Mouse (Mus musculus) liver, adult 2 months (tissue): ENCODE data around the gene Trub2.
A peak's percentile ranks its signal among the peaks of the same experiment; 100 is the strongest.

Experiments used
- CTCF ChIP-seq: fragments of 200-500 bp; IDR thresholded peaks from 2 replicates; pipeline ENCODE4 v1.5.1; 2011; ENCODE audit warnings: low read depth, low read length, control low read depth
- POLR2A ChIP-seq: fragments of 200-500 bp; IDR thresholded peaks from 2 replicates; pipeline ENCODE4 v1.6.1; 2011; ENCODE audit warnings: low read length, control low read depth; ENCODE audit not compliant: insufficient read depth; ENCODE audit errors: extremely low read depth

DNA sequence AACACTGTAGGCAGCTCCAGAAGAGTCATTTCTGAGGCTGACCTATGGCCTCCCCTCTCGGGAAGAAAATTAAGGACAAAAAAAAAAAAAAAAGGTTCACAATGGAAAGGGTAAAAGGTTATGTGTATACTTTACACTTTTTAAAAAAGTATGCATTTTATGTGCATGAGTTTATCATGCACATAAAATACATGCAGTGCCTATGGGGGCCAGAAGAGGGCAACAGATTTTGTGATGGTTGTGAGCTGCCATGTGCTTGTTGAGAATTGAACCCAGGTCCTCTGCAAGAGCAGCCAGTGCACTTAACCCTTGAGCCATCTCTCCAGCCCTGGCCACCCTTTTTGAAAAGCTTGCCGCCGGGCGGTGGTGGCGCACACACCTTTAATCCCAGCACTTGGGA is 40.5 kb downstream of the Trub2 start:
- TF ChIP-seq CTCF (peak; percentile 18; the same call in 1 of the 2 replicates), POLR2A (no peak)
